Mouse (Mus musculus) midbrain, embryonic 15.5 days (tissue): ENCODE results near the gene Adgra1. TPM values are rescaled to one million over a fixed set of nuclear protein-coding genes. Genes with fewer than 3 reads are reported as not detected.

Experiments used
- ATAC-seq: fragments of 200-750 bp; cut with Nextera tagmentation; replicated peaks from 2 replicates; pipeline ENCODE4 v1.8.0; 2017; ENCODE audit warnings: moderate TSS enrichment
- H3K27ac ChIP-seq: fragments of 300-500 bp; sonication (generic); 2 replicates; pipeline ENCODE4 v1.5.1; 2015; ENCODE audit warnings: mild to moderate bottlenecking, inconsistent platforms
- H3K27me3 ChIP-seq: fragments of 300-500 bp; sonication (generic); replicated peaks from 2 replicates; pipeline ENCODE4 v1.6.1; 2015; ENCODE audit warnings: inconsistent platforms
- H3K36me3 ChIP-seq: fragments of 300-500 bp; sonication (generic); replicated peaks from 2 replicates; pipeline ENCODE4 v1.6.1; 2015; ENCODE audit warnings: inconsistent platforms
- H3K4me1 ChIP-seq: fragments of 300-500 bp; sonication (generic); 2 replicates; pipeline ENCODE4 v1.6.1; 2015; ENCODE audit warnings: inconsistent platforms
- H3K4me2 ChIP-seq: fragments of 300-500 bp; sonication (generic); 2 replicates; pipeline ENCODE4 v1.6.1; 2015; ENCODE audit warnings: inconsistent platforms, mild to moderate bottlenecking, moderate library complexity
- H3K4me3 ChIP-seq: fragments of 300-500 bp; sonication (generic); 2 replicates; pipeline ENCODE4 v1.5.1; 2015; ENCODE audit warnings: mild to moderate bottlenecking, inconsistent platforms
- H3K9ac ChIP-seq: fragments of 300-500 bp; sonication (generic); 2 replicates; pipeline ENCODE4 v1.6.1; 2015; ENCODE audit warnings: mild to moderate bottlenecking, inconsistent platforms
- H3K9me3 ChIP-seq: fragments of 300-500 bp; sonication (generic); 2 replicates; pipeline ENCODE4 v1.6.1; 2016; ENCODE audit warnings: inconsistent platforms
- WGBS: fragments of 180-500 bp; shearing (Covaris S2); methylation state at CpG from one replicate; pipeline ENCODE4 v1.1.7; 2015; ENCODE audit warnings: mixed read lengths; 5-methylcytosine and 5-hydroxymethylcytosine counted together
- polyA plus RNA-seq: library from polyadenylated mRNA; unstranded; fragments of >200 nt; fragmentation: Nextera tagmentation; extraction: Ambion mirVana; gene quantifications from 2 replicates; pipeline ENCODE4 v1.2.1, GENCODE M21; 2015

Adgra1 gene
- polyA plus RNA-seq, 1 experiment from 2014 or later, result 35.2 TPM

GRCm38 (mm10) chr7:139915646-139916257 is 81.8 kb downstream of the Adgra1 start:
- 6% methylated on average over 14 of the region's 14 CpGs for WGBS
- H3K9me3 ChIP-seq, result no peaks in the 10 kb centered on the region
- no peak overlapping the region for H3K9ac ChIP-seq
- H3K27ac ChIP-seq, result peak overlapping the region; percentile 15; the same call in 1 of the 2 replicates
- H3K4me3 ChIP-seq, result no peak overlapping the region
- peaks cover 11% of the 10 kb centered on the region for H3K4me1 ChIP-seq
- ATAC-seq, result no peak
- peak overlapping the region; percentile 16 for H3K4me2 ChIP-seq
- no peaks in the 10 kb centered on the region for H3K36me3 ChIP-seq
- H3K27me3 ChIP-seq, result peaks cover 30% of the 10 kb centered on the region

GRCm38 (mm10) chr7:139916345-139916744 is 82.4 kb downstream of the Adgra1 start:
- Histone ChIP-seq H3K4me1 (peaks cover 11% of the 10 kb centered on the region), H3K4me2 (no peak overlapping the region), H3K4me3 (no peak overlapping the region), H3K9me3 (no peaks in the 10 kb centered on the region), H3K36me3 (no peaks in the 10 kb centered on the region), H3K27ac (no peak overlapping the region), H3K27me3 (peaks cover 26% of the 10 kb centered on the region), H3K9ac (no peak overlapping the region)
- 0% methylated on average over 1 of the region's 1 CpGs for WGBS
- no peak for ATAC-seq

GRCm38 (mm10) chr7:139918262-139918661 is 84.3 kb downstream of the Adgra1 start:
- H3K36me3 ChIP-seq, result no peaks in the 10 kb centered on the region
- 75% methylated on average over 4 of the region's 4 CpGs for WGBS
- no peak overlapping the region for H3K4me2 ChIP-seq
- no peak overlapping the region for H3K27ac ChIP-seq
- no peak for ATAC-seq
- H3K9me3 ChIP-seq, result no peaks in the 10 kb centered on the region
- no peak overlapping the region for H3K9ac ChIP-seq
- H3K4me3 ChIP-seq, result no peak overlapping the region
- H3K4me1 ChIP-seq, result peaks cover 11% of the 10 kb centered on the region
- peaks cover 15% of the 10 kb centered on the region for H3K27me3 ChIP-seq

Other genes starting within 250 kb of the Adgra1 start
- 3.0 and 4.1 TPM in 2 replicates for gene Cfap46, start 150.4 kb upstream of the Adgra1 start, polyA plus RNA-seq
- gene Kndc1, start 60.5 kb downstream of the Adgra1 start, polyA plus RNA-seq, result 20.2 and 22.4 TPM in 2 replicates
- gene Utf1, start 109.6 kb downstream of the Adgra1 start, polyA plus RNA-seq, result not detected in 2 replicates
- gene 6430531B16Rik, start 144.6 kb downstream of the Adgra1 start, polyA plus RNA-seq, result 0.83 and 1.3 TPM in 2 replicates
- 4.5 TPM in 2 replicates for gene Adam8, start 158.4 kb downstream of the Adgra1 start, polyA plus RNA-seq
- 56.6 and 58.0 TPM in 2 replicates for gene Zfp511, start 202.2 kb downstream of the Adgra1 start, polyA plus RNA-seq
- gene Tubgcp2, start 202.5 kb downstream of the Adgra1 start, polyA plus RNA-seq, result 61.3 and 62.6 TPM in 2 replicates
- 1.2 TPM in 2 replicates for gene Msx3, start 214.9 kb downstream of the Adgra1 start, polyA plus RNA-seq
- 277 and 280 TPM in 2 replicates for gene Caly, start 248.4 kb downstream of the Adgra1 start, polyA plus RNA-seq